Mouse (Mus musculus): ENCODE data around the gene Vopp1. TPM values are rescaled to one million over a fixed set of nuclear protein-coding genes. Genes with fewer than 3 reads are reported as not detected.
"Not testable (repeated sequence)": the region's sequence is repeated elsewhere in the genome, so short reads cannot be mapped to it uniquely, and the experiment has no call there.

The Vopp1 gene
- total RNA-seq (2021), result 10 to 100 TPM; 21.5 to 21.8 TPM

GRCm38 (mm10) chr6:57824422-57825258 lies at the start of gene Vopp1:
TSS of gene Vopp1 (minus strand) at chr6:57825159.
- peak; percentile 54 for DNase-seq (ENCODE audit: low spot score)
- intact Hi-C loops (cut with DNase I), result loop anchor here (5.0 kb wide), 1 partner anchor 132 kb away; the partner anchor contains the start of gene Pyurf

- no peak for DNase-seq (ENCODE audit: low spot score)
- intact Hi-C loops (cut with DNase I), result loop anchor here (1.0 to 2.0 kb wide), 2 partner anchors 116 to 251 kb away; no protein-coding TSS in a partner anchor
These were observed 34.4 kb upstream of the Vopp1 start for GRCm38 (mm10) chr6:57859043-57860042.

GRCm38 (mm10) chr6:57851177-57851576 lies 26.2 kb upstream of the Vopp1 start:
- intact Hi-C loops (cut with DNase I), result not testable (repeated sequence)

GRCm38 (mm10) chr6:57850286-57850685 lies 25.3 kb upstream of the Vopp1 start, which contains the start of gene Vmn1r21:
TSS of gene Vmn1r21 (minus strand) at chr6:57850343.
- DNase-seq (ENCODE audit: low spot score), result no peak
- intact Hi-C loops (cut with DNase I), result no loop called here

More at GRCm38 (mm10) chr6:57851177-57851576, 26.2 kb upstream of the Vopp1 start:
- not testable (repeated sequence) for DNase-seq (ENCODE audit: low spot score)

GRCm38 (mm10) chr6:57839693-57840408 lies 14.9 kb upstream of the Vopp1 start:
- DNase-seq (ENCODE audit: low spot score), result no peak
- intact Hi-C loops (cut with DNase I), result no loop called here

GRCm38 (mm10) chr6:57825259-57825715 lies 328 bp upstream of the Vopp1 start:
- intact Hi-C loops (cut with DNase I), result no loop called here
- DNase-seq (ENCODE audit: low spot score), result no peak

GRCm38 (mm10) chr6:57823461-57823860 lies 1.5 kb downstream of the Vopp1 start:
- intact Hi-C loops (cut with DNase I), result loop anchor here (5.0 kb wide), 1 partner anchor 131 kb away; the partner anchor contains the start of gene Pyurf

GRCm38 (mm10) chr6:57822648-57823410 lies 2.1 kb downstream of the Vopp1 start:
- no peak for DNase-seq (ENCODE audit: low spot score)
- intact Hi-C loops (cut with DNase I), result loop anchor here (5.0 kb wide), 1 partner anchor 131 kb away; the partner anchor contains the start of gene Pyurf

More at GRCm38 (mm10) chr6:57823461-57823860, 1.5 kb downstream of the Vopp1 start:
- DNase-seq (ENCODE audit: low spot score), result no peak

GRCm38 (mm10) chr6:57814436-57814940 lies 10.5 kb downstream of the Vopp1 start:
- intact Hi-C loops (cut with DNase I), result no loop called here

GRCm38 (mm10) chr6:57811748-57812730 lies 12.9 kb downstream of the Vopp1 start:
- DNase-seq (ENCODE audit: low spot score), result no peak
- intact Hi-C loops (cut with DNase I), result no loop called here

More at GRCm38 (mm10) chr6:57814436-57814940, 10.5 kb downstream of the Vopp1 start:
- no peak for DNase-seq (ENCODE audit: low spot score)

GRCm38 (mm10) chr6:57805218-57806069 lies 19.5 kb downstream of the Vopp1 start:
- no peak for DNase-seq (ENCODE audit: low spot score)
- intact Hi-C loops (cut with DNase I), result no loop called here

GRCm38 (mm10) chr6:57803130-57803529 lies 21.8 kb downstream of the Vopp1 start:
- intact Hi-C loops (cut with DNase I), result no loop called here
- DNase-seq (ENCODE audit: low spot score), result no peak

- DNase-seq (ENCODE audit: low spot score), result no peak
- intact Hi-C loops (cut with DNase I), result no loop called here
These were observed 26.0 kb downstream of the Vopp1 start for GRCm38 (mm10) chr6:57798986-57799385.

GRCm38 (mm10) chr6:57796853-57797423 lies 28.0 kb downstream of the Vopp1 start:
- intact Hi-C loops (cut with DNase I), result no loop called here
- DNase-seq (ENCODE audit: low spot score), result no peak

- no peak for DNase-seq (ENCODE audit: low spot score)
- intact Hi-C loops (cut with DNase I), result no loop called here
These were observed 29.1 kb downstream of the Vopp1 start for GRCm38 (mm10) chr6:57795835-57796234.

GRCm38 (mm10) chr6:57792821-57793220 lies 32.1 kb downstream of the Vopp1 start:
- DNase-seq (ENCODE audit: low spot score); intact Hi-C loops (cut with DNase I): not testable (repeated sequence)
